Mouse (Mus musculus) C2C12 (cell line): ENCODE measurements around the gene Uqcc1.

ENCODE experiments used
- CEBPB ChIP-seq: IDR thresholded peaks from one replicate; pipeline ENCODE4 v1.6.1; 2011; ENCODE audit warnings: low read depth, mild to moderate bottlenecking, control low read depth, moderate library complexity
- CTCF ChIP-seq: IDR thresholded peaks from one replicate; pipeline ENCODE4 v1.5.1; 2011; ENCODE audit not compliant: control insufficient read depth, insufficient read depth, insufficient read length
- FOSL1 ChIP-seq: IDR thresholded peaks from one replicate; pipeline ENCODE4 v1.8.0; 2011; ENCODE audit warnings: mild to moderate bottlenecking, low read length; ENCODE audit not compliant: poor library complexity, insufficient read depth, severe bottlenecking
- MAX ChIP-seq: IDR thresholded peaks from one replicate; pipeline ENCODE4 v1.6.1; 2011; ENCODE audit warnings: mild to moderate bottlenecking, control low read depth
- MYOG ChIP-seq: IDR thresholded peaks from one replicate; pipeline ENCODE4 v1.6.1; 2011; ENCODE audit not compliant: control insufficient read depth, insufficient read length; ENCODE audit errors: extremely low read depth
- USF1 ChIP-seq: IDR thresholded peaks from one replicate; pipeline ENCODE4 v1.6.1; 2011; ENCODE audit warnings: low read depth, mild to moderate bottlenecking, control low read depth, moderate library complexity

DNA sequence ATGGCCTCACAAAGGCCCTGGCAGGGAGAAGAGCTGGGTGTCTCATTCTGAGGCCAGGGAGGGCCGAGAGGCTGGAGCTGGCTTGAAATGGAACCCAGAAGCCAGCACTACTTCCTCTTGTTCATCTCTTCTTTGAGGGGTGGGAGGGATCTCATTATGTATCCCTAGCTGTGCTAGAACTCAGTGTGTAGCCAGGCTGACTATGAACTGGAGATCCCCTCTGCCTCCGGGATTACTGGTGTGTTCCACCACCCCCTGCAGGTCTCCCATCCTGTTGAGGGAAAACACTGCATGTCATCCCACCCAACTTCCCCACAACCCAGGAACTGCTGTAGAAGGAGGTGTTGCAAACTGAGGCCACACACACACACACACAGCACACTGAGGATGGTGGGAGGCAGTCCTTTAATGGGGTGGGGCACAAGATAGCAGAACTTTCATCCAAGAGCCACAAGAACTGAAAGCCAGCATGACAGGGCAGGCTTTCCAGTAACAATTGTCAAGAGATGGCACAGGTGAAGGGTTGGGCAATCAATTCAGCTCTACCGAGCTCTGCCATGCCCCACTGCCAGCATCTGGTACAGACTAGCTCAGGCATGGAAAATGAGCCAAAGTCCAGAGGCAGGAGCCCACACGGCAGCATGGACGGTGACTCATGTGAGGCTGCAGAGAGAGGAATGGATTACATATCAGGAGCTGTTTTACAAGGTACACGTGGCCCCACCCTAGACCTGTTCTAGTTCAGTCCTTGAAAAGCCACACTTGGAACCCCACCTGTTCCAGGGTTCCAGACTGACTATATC, 110.5 kb downstream of the Uqcc1 start:
- no peak for TF ChIP-seq CTCF
- TF ChIP-seq MAX = peak; percentile 45
- TF ChIP-seq USF1 = no peak
- peak; percentile 49 for TF ChIP-seq CEBPB
- no peak for TF ChIP-seq FOSL1
- TF ChIP-seq MYOG = no peak
